Comparison of ENCODE assay signal across 10 mouse cellular contexts in genomic region chr4:149654232-149654631, GRCm38 (mm10). TPM values are rescaled to one million over a fixed set of nuclear protein-coding genes. Genes with fewer than 3 reads are reported as not detected.
DNase-seq lines count a peak whose midpoint lies in the region; ATAC-seq lines count a peak whose summit lies in the region.
"Had no signal": no experiment of that assay in that cellular context is flagged by ENCODE, and none has a peak within 500 bp of the region (broad histone marks: within the 10 kb centered on the region; RNA-seq: fewer than 3 reads in every experiment).

No protein-coding gene starts in this region.

- no peak overlapping the region for H3K4me2 ChIP-seq in forebrain, embryonic 14.5 days (ENCODE audit: low read length)
- H3K4me2 ChIP-seq in forebrain, embryonic 16.5 days (ENCODE audit: low read length) = no peak overlapping the region
- H3K4me2 ChIP-seq in midbrain, embryonic 14.5 days (ENCODE audit: low read length) = no peak overlapping the region
- no peak overlapping the region for H3K4me2 ChIP-seq in midbrain, embryonic 11.5 days
- H3K4me2 ChIP-seq: heart, embryonic 15.5 days had no signal

- no peaks in the 10 kb centered on the region for H3K4me1 ChIP-seq in forebrain, embryonic 14.5 days (ENCODE audit: control insufficient read depth, insufficient read depth, low read length)
- H3K4me1 ChIP-seq in forebrain, embryonic 16.5 days (replicated peaks; ENCODE audit: control insufficient read depth, insufficient read depth, low read length) = no peaks in the 10 kb centered on the region
- H3K4me1 ChIP-seq in midbrain, embryonic 14.5 days (ENCODE audit: control insufficient read depth, insufficient read depth, low read length) = no peaks in the 10 kb centered on the region
- H3K4me1 ChIP-seq in midbrain, embryonic 11.5 days (ENCODE audit: control insufficient read depth, insufficient read depth, low read length) = no peaks in the 10 kb centered on the region
- H3K4me1 ChIP-seq: heart, embryonic 15.5 days had no signal

- H3K9me3 ChIP-seq in forebrain, embryonic 14.5 days (replicated peaks; ENCODE audit: control insufficient read depth, low read length) = no peaks in the 10 kb centered on the region
- no peaks in the 10 kb centered on the region for H3K9me3 ChIP-seq in forebrain, embryonic 16.5 days (ENCODE audit: control insufficient read depth, low read length)
- H3K9me3 ChIP-seq in midbrain, embryonic 14.5 days (ENCODE audit: control insufficient read depth, low read length) = no peaks in the 10 kb centered on the region
- no peaks in the 10 kb centered on the region for H3K9me3 ChIP-seq in midbrain, embryonic 11.5 days (ENCODE audit: control insufficient read depth, low read length)
- H3K9me3 ChIP-seq: heart, embryonic 15.5 days; megakaryocyte, embryonic 14.5 days had no signal

- H3K4me3 ChIP-seq in forebrain, embryonic 14.5 days (ENCODE audit: low read depth, low read length) = no peak overlapping the region
- H3K4me3 ChIP-seq in forebrain, embryonic 16.5 days (replicated peaks; ENCODE audit: low read length) = no peak overlapping the region
- no peak overlapping the region for H3K4me3 ChIP-seq in midbrain, embryonic 14.5 days (replicated peaks; ENCODE audit: low read depth, low read length)
- H3K4me3 ChIP-seq in midbrain, embryonic 11.5 days (ENCODE audit: low read depth, low read length) = no peak overlapping the region
- H3K4me3 ChIP-seq: heart, embryonic 15.5 days; megakaryocyte, embryonic 14.5 days had no signal

- H3K36me3 ChIP-seq in forebrain, embryonic 14.5 days (ENCODE audit: control insufficient read depth, insufficient read depth, low read length) = peaks cover 53% of the 10 kb centered on the region
- peaks cover 22% of the 10 kb centered on the region for H3K36me3 ChIP-seq in forebrain, embryonic 16.5 days (ENCODE audit: control insufficient read depth, insufficient read depth)
- H3K36me3 ChIP-seq in midbrain, embryonic 14.5 days (ENCODE audit: control insufficient read depth, insufficient read depth, low read length) = peaks cover 85% of the 10 kb centered on the region
- peaks cover 4% of the 10 kb centered on the region; the same call in 1 of the 2 replicates for H3K36me3 ChIP-seq in midbrain, embryonic 11.5 days (ENCODE audit: control insufficient read depth, insufficient read depth, low read length)

- H3K27me3 ChIP-seq in forebrain, embryonic 14.5 days (replicated peaks; ENCODE audit: control insufficient read depth, insufficient read depth, low read length) = no peaks in the 10 kb centered on the region
- H3K27me3 ChIP-seq in forebrain, embryonic 16.5 days (replicated peaks; ENCODE audit: control insufficient read depth, insufficient read depth, low read length) = no peaks in the 10 kb centered on the region
- H3K27me3 ChIP-seq in midbrain, embryonic 14.5 days (ENCODE audit: control insufficient read depth, insufficient read depth, low read length) = no peaks in the 10 kb centered on the region
- H3K27me3 ChIP-seq in midbrain, embryonic 11.5 days (ENCODE audit: control insufficient read depth, insufficient read depth, low read length) = no peaks in the 10 kb centered on the region
- H3K27me3 ChIP-seq: heart, embryonic 15.5 days; megakaryocyte, embryonic 14.5 days had no signal

- 94% methylated on average over 4 of the region's 4 CpGs for WGBS in forebrain, embryonic 14.5 days
- WGBS in forebrain, embryonic 16.5 days = 90% methylated on average over 4 of the region's 4 CpGs
- 94% methylated on average over 4 of the region's 4 CpGs for WGBS in midbrain, embryonic 14.5 days
- 89% methylated on average over 4 of the region's 4 CpGs for WGBS in midbrain, embryonic 11.5 days

- no peak for ATAC-seq in forebrain, embryonic 14.5 days
- no peak for ATAC-seq in forebrain, embryonic 16.5 days
- ATAC-seq in midbrain, embryonic 14.5 days (ENCODE audit: low FRiP score, low TSS enrichment) = no peak
- ATAC-seq in midbrain, embryonic 11.5 days (ENCODE audit: low FRiP score) = no peak

- DNase-seq in forebrain, embryonic 14.5 days (ENCODE audit: low spot score) = peak; percentile 39
- peak; percentile 55 for DNase-seq in midbrain, embryonic 14.5 days
- no peak for DNase-seq in midbrain, embryonic 11.5 days (ENCODE audit: low spot score, missing footprints)
- DNase-seq in c-Kit-negative CD71-positive TER-119-positive erythroid progenitor cells, embryonic 14.5 days (ENCODE audit: low read depth, low spot score) = peak; percentile 29
- DNase-seq in lung, postnatal 14 days = peak; percentile 55
- DNase-seq in thymus, postnatal 25 days = peak; percentile 65
- DNase-seq in left cerebral cortex, postnatal 10 days (ENCODE audit: extremely low spot score in 1 of 2, low spot score in 2 of 2) = no peak

- intact Hi-C loops in left cerebral cortex, postnatal 10 days (cut with DNase I) = loop anchor here (5.0 kb wide), 1 partner anchor 58 kb away; no protein-coding TSS in a partner anchor

- no peak overlapping the region for H3K9ac ChIP-seq in forebrain, embryonic 14.5 days (ENCODE audit: low read length)
- no peak overlapping the region for H3K9ac ChIP-seq in forebrain, embryonic 16.5 days (replicated peaks; ENCODE audit: low read depth, low read length)
- H3K9ac ChIP-seq in midbrain, embryonic 14.5 days (replicated peaks; ENCODE audit: low read length) = no peak overlapping the region
- H3K9ac ChIP-seq in midbrain, embryonic 11.5 days (ENCODE audit: low read length) = no peak overlapping the region
- H3K9ac ChIP-seq: heart, embryonic 15.5 days had no signal

- H3K27ac ChIP-seq in forebrain, embryonic 14.5 days (ENCODE audit: low read depth, low read length) = no peak overlapping the region
- no peak overlapping the region for H3K27ac ChIP-seq in forebrain, embryonic 16.5 days (ENCODE audit: low read length)
- no peak overlapping the region for H3K27ac ChIP-seq in midbrain, embryonic 14.5 days (replicated peaks; ENCODE audit: low read depth, low read length)
- H3K27ac ChIP-seq in midbrain, embryonic 11.5 days (ENCODE audit: low read depth, low read length) = no peak overlapping the region
- H3K27ac ChIP-seq: heart, embryonic 15.5 days had no signal

RNA-seq across cellular contexts. Expression of gene Pik3cd, which starts 48.1 kb away (rescaled TPM):
- polyA plus RNA-seq in forebrain, embryonic 14.5 days (2014; fragmentation: Nextera tagmentation; extraction: Ambion mirVana) = 8.9 and 12.9 TPM in 2 replicates
- 19.5 and 21.0 TPM in 2 replicates for polyA plus RNA-seq in forebrain, embryonic 16.5 days (2015; fragmentation: Nextera tagmentation; extraction: Ambion mirVana)
- 12.7 and 14.2 TPM in 2 replicates for polyA plus RNA-seq in midbrain, embryonic 14.5 days (2014; fragmentation: Nextera tagmentation; extraction: Ambion mirVana)
- polyA plus RNA-seq in midbrain, embryonic 11.5 days (2014; fragmentation: Nextera tagmentation; extraction: Ambion mirVana) = 7.8 and 8.7 TPM in 2 replicates
- 10 to 100 TPM; 28.1 to 37.1 TPM for total RNA-seq in left cerebral cortex, postnatal 10 days (2021)

Comparison
In these comparisons a context has a peak if more than half of its experiments do, and no peak if none do; other contexts are left out.
1. DNase-seq: peak in forebrain, embryonic 14.5 days (single experiment), midbrain, embryonic 14.5 days (single experiment), c-Kit-negative CD71-positive TER-119-positive erythroid progenitor cells, embryonic 14.5 days (single experiment), lung, postnatal 14 days (single experiment) and thymus, postnatal 25 days (single experiment); none in midbrain, embryonic 11.5 days (single experiment) and left cerebral cortex, postnatal 10 days (0 of 2).